Mouse (Mus musculus): ENCODE data around the gene Fcgr1.
"Not testable (repeated sequence)": the region's sequence is repeated elsewhere in the genome, so short reads cannot be mapped to it uniquely, and the experiment has no call there.

Gene Fcgr1

DNA sequence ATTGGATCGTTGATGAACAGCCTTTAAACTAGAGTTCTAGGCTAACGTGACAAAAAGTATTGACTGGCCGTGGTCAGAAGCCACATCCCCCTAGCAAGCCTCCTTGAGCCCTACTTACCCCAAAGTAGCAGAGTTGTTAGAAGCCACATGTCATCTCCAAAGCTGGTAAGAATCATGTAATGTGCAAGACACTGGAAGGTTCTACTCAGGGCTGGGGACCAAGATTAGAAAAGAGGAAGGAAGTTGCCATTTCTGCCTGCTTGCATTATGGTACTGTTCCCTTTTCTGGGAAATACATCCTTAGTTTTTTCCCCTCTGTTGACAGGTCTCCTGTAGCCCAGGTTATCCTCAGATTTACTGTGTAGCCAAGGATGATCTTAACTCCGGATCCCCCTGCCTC, at the start of gene Fcgr1:
TSS of gene Fcgr1 (minus strand) at position 183 of the 400 bp plus-strand sequence.
- no peak for DNase-seq (ENCODE audit: low spot score)

- not testable (repeated sequence) for DNase-seq (ENCODE audit: low spot score)
These were observed 48.9 kb upstream of the Fcgr1 start for GRCm38 (mm10) chr3:96342652-96343051.

DNA sequence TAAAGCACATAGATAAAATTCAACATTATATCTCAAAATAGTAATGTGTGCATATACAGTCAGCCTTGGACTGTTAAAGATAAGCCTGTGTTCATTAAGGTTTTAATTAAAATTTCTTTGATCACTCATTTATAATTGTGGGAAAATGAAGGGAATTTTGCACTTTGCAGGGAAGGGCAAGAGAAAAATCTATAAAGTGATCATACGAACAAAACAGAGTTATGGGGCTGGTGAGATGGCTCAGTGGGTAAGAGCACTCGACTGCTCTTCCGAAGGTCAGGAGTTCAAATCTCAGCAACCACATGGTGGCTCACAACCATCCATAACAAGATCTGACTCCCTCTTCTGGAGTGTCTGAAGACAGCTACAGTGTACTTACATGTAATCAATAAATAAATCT, 48.3 kb upstream of the Fcgr1 start:
- DNase-seq (ENCODE audit: low spot score), result not testable (repeated sequence)

DNA sequence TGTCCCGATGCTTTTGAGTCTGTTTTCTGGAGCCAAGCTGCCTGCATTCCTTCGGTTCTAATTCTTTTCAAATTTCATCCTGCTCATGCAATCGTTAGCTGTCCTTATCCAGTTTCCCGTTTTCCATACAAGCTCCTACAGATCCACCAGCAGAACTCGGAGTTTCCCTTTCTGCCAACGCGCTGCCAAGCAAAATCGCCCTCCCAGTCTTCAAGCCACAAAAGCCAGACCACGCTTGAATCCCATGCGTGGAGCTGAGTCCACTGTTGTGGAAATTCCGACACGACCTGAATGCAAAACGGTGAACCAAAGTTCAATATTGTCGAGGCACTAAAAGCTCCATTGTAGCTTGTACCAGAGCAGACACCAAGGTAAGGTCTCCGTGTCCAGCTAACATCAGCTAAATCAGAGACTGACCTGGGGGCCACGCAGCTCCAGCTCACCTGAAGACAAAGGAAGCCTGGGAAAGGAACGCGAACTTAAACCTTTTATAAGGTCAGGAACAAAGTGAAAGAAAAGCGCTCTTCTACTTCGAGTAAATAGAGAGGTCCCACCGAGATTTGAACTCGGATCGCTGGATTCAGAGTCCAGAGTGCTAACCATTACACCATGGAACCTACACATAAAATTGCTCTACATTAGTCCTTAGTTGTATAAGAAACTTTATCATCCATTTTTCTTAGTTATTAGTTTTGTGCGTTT, 47.0 kb upstream of the Fcgr1 start:
- no peak for DNase-seq (ENCODE audit: low spot score)

GRCm38 (mm10) chr3:96338849-96339480, 45.2 kb upstream of the Fcgr1 start:
- DNase-seq (ENCODE audit: low spot score), result no peak

DNA sequence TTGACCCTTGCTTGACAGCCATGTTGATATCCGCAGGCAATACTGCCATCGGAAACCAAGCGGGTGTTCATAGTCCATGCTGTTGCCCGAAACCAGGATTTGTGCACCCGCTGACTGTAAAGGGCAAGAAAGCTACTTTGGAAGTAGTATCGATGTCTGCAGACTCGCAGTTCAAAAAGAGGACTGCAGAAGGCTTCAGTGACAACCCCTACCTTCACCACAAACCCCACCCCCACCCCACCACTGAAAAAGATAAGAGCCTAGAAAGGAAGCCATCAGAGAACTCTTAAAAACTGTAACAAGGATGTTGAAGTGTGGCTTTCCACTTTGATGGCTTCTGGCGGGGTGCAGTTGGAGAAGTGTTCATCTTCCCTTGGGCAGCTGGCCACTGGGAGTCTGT, 44.3 kb upstream of the Fcgr1 start:
- DNase-seq (ENCODE audit: low spot score), result no peak

DNA sequence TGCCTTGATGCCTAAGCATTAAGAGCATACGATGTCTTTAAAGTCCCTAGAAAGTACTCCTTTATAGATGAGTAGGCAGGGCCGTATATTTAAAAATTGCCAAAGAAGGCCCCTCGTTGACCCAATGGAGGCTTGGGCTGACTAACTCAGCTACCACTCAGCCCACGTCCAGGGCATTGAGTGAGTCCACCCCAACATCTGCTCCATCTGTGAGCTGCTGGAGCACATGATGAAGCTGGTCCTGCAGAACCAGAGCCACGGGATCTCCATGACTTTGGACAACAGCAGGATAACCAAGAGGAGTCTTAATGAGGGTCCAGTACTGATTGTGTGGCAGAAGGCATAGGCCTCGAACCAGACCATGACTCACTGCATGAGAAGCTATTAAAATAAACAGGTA, 43.5 kb upstream of the Fcgr1 start:
- DNase-seq (ENCODE audit: low spot score), result no peak

DNA sequence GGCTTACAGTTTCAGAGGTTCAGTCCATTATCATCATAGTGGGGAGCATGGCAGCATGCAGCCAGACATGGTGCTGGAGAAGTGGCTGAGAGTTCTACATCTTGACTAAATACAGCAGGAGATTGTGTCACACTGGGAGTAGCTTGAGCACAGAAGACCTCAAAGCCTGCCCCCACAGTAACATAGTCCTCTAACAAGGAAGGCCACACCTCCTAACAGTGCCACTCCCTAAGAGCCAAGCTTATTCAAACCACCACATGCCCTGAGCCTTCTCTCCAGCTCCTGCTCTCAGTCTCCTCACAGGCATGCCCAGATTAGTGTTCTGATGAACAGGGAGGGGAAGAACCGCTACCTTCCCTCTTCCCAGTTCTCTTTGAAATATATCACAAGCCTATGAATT, 42.9 kb upstream of the Fcgr1 start:
- no peak for DNase-seq (ENCODE audit: low spot score)

- DNase-seq (ENCODE audit: low spot score), result no peak
These were observed 41.8 kb upstream of the Fcgr1 start for GRCm38 (mm10) chr3:96335591-96335990.

GRCm38 (mm10) chr3:96335163-96335550, 41.4 kb upstream of the Fcgr1 start:
- DNase-seq (ENCODE audit: low spot score), result no peak

- no peak for DNase-seq (ENCODE audit: low spot score)
These were observed 40.7 kb upstream of the Fcgr1 start for GRCm38 (mm10) chr3:96334175-96335162.

GRCm38 (mm10) chr3:96333396-96334174, 39.8 kb upstream of the Fcgr1 start:
- no peak for DNase-seq (ENCODE audit: low spot score)

- DNase-seq (ENCODE audit: low spot score), result no peak
These were observed 39.0 kb upstream of the Fcgr1 start for GRCm38 (mm10) chr3:96332631-96333395.

DNA sequence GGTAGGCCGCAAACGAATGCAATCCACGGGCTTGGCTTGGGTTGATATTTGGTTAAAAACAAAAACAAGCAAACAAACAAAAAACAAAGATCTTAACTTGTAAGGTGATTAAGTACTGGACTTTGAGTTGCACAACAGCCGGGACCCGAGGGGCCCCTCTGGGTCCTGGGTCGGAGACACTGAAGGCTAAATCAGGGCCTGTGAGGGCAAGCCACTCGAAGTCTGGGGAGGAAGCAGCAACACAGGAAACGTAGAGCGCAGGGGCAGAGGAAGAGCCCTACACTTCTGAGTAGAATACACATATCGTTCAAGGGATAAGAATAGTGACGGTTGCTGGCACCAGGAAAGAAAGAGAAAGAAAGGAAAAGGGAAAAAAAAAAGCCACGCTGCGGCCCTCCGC, 38.2 kb upstream of the Fcgr1 start:
- DNase-seq (ENCODE audit: low spot score), result no peak

GRCm38 (mm10) chr3:96331438-96331837, 37.7 kb upstream of the Fcgr1 start:
- no peak for DNase-seq (ENCODE audit: low spot score)

- DNase-seq (ENCODE audit: low spot score), result no peak
These were observed 36.8 kb upstream of the Fcgr1 start for GRCm38 (mm10) chr3:96330603-96331002.

DNA sequence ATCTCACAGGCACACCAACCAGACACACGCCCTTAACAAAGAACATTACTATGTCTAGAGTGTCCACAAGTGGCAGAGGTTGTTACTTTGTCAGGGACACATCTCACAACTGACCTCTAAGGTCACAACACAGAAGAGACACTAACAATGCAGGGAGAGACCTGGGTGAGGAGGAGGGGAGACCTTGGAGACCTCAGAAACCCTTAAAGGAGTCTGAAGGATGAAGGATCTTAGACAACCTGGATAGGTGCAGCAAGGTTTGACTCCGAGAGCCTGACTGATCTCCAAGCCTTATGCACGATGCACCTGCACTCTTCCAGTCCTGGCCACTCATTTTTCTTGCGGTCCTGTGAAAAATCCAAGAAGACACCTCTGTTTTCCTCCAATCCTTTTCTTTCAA, 36.4 kb upstream of the Fcgr1 start:
- DNase-seq (ENCODE audit: low spot score), result no peak

- no peak for DNase-seq (ENCODE audit: low spot score)
These were observed 35.1 kb upstream of the Fcgr1 start for GRCm38 (mm10) chr3:96328730-96329387.

GRCm38 (mm10) chr3:96328060-96328729, 34.4 kb upstream of the Fcgr1 start:
- peak; percentile 18 for DNase-seq (ENCODE audit: low spot score)

- DNase-seq (ENCODE audit: low spot score), result no peak
These were observed 33.9 kb upstream of the Fcgr1 start for GRCm38 (mm10) chr3:96327647-96328046.
